Mouse (Mus musculus) embryo, embryonic 10 days (tissue): ENCODE measurements around the gene Ppm1h.

Experiments used
- DNase-seq: peaks from one replicate; pipeline ENCODE4 v3.0.0-alpha.2; 2015; ENCODE audit warnings: low spot score

Gene Ppm1h

DNA sequence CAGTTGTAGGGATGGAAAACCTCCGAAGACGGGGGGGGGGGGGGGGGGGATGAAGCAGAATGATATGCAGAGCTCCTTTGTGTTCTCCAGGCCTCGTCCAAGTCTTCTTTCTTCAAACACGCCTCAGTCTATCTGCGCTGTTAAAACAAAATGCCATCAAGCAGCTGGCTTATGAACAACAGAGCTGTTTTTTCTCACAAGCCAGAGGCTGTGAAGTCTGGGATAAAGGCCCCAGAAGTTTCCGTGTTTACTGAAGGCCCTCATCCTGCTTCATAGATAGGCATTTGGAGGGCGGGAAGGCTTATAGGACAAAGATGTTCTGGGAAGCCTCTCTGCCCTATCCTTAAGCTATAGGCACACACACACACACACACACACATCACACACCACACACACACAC, 181.5 kb downstream of the Ppm1h start:
- no peak for DNase-seq

DNA sequence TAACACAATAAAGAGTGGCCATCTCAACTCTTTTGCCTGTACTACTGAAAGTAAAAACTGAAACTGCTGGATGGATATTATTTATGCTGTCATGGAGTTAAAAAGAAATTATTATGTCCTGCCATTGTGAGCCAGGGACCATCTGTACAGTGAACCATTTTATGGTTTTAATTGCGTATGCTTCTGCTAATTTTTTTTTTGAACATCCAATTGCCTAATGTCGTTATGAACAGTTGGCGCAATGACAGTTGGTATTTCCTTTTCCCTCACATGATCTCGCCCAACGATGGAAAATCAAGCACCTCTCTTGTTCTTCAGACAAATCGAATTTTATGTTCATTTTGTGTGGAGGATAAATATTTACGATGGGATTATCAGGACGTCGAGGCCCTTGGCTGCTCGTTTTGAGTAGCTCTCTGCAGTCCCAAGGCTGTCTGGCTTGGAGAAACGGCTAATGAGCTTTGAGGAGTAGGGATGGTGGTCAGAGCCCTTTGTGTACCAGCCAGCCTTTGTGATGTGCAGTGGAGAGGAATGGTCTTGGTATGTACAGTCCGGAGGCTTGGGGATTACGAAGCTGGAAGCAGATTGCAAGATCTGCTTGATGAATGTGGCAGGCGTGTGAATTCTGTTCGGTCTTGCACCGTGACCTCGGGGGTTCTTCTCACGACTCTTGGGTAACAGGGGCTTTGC, 183.3 kb downstream of the Ppm1h start:
- no peak for DNase-seq

DNA sequence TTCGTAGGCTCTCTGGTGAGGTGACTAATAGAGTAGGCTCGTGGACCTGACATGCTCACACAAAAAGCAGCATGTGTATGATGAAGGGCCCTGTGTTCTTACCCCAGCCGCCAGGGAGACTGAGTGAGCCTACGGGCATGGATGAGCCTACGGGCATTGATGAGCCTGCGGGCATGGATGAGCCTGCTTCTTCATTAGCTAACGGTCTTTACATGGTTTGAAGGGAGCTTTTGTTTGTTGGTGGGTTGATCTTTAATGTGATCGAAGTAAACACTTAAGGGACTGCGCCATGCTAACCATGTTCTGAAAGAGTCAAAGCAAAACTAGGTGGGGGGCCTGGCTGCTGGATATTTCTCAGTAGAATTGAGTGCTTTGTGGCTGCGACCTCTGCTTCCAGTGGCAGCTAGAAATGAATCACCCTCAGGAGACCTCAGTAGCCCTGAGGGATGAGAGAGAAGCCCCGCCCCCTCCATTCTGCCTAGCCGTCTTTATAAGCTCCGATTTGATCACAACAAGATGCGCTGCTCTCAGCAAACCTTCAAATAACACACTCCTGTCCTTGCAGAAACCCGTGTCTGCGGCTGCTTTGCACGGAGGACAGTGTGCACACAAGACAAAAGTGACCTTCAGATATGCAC, 183.9 kb downstream of the Ppm1h start:
- no peak for DNase-seq

DNA sequence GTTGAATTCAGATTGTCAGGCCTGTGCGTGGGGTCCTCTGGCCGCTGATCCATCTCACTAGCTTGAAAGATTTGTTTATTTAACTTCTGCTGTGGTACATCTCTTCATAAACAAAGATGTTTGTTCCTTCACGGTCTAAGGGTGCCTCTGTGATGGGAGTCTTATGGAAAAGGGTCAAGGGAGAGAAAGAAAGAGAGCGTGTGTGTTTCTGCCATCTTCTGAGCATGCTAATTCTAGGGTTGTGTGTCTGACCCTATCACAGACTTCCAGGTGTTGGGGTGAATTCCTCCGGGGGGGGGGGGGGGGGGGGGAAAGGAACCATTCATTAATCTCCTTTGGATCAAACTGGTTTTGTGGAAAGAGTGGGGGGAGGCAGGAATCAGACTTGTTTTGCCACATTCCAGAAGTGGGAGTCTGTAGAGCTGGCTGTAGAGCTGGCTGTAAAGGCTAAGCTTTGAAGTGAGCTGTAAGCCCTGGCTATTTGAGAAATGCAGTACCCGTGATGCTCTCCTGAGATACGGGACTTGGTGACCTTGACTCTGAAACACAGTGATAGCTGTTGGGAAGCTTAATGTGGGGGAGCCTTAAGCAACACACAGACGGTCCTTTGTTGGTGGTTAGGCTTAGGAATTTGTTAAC, 191.4 kb downstream of the Ppm1h start:
- peak; percentile 50 for DNase-seq

DNA sequence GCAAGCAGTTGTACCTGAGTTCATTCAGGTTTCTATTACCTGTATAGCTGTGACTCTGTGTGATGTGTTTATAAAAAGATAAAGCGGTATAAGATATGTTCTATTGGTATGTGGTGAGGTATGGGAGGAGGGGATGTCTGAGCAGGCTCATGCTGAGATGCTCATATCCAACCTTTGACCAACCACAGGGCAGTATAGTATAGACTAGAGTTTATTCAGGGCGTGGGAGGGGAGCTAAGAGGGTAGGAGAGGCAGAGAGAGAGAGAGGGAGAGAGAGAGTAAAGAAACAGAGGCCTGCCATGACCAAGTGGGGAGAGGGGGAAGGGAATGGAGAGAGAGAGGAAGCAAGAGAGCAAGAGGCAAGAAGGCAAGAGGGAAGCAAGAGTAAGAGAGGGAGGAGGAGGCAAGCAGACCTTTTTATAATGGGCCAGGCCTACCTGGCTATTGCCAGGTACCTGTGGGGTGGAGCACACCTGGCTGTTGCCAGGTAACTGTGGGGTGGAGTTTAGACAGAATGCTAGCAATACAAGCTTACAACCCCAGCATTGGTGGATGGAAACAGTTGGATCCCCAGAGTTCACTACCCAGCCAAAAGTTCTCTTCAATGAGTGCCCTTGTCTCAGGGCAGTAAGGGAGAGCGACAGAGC, 192.4 kb downstream of the Ppm1h start:
- DNase-seq, result no peak

DNA sequence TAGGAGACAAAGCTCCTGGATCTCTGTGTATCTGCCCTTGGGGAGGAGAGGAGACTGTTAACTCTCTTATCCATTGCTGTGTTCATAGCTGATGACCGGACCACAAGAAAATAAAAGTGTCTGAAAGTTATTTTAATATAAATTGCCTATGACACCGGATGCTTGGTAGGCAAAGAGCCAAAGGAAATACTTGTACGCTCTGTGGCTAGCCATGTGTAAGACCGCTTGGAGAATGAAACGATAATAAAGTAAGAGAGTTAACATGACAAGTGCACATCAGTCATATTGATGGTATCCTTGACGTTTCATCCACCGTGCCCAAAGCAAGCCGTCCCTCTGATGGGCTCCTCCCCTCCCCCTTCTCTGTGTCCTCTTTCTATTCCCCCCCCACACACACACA, 194.2 kb downstream of the Ppm1h start:
- DNase-seq, result no peak

DNA sequence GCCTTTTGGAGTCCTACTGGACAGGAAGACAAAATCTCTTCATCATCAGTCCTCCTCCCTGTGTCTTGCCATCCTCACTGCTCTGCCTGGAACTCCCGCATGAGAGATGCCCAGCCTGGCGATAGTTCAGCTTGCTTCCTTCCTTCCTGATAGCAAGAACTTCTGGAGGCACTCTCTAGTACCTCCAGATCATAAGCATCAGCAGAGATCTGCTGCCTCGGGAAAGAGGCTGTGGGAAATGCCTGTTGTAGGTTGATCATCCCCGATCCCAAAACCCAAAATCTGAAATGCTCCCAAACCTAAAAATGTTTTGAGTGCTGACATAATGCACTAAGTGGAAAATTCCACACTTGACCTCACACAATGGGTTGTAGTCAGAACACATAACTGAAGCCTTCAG, 198.4 kb downstream of the Ppm1h start:
- no peak for DNase-seq

DNA sequence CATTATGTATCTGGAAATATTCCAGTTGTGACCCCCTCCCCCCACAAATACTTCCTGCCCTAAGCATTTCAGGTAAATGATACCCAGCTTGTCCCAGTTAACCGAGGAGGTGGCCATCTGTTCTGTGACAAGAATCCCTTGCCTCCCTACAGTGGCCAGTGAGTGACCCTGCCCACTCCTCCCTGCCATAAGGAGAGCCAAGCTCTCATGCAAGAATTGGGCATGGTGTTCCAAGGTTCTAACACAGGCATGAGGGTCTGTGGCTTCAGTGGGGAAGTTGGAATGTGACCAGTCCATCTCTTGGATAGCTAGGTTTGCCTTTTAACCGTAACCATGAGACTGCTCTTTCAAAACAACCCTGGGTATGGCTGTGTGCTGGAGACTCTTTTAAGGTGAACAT, 198.9 kb downstream of the Ppm1h start:
- no peak for DNase-seq

DNA sequence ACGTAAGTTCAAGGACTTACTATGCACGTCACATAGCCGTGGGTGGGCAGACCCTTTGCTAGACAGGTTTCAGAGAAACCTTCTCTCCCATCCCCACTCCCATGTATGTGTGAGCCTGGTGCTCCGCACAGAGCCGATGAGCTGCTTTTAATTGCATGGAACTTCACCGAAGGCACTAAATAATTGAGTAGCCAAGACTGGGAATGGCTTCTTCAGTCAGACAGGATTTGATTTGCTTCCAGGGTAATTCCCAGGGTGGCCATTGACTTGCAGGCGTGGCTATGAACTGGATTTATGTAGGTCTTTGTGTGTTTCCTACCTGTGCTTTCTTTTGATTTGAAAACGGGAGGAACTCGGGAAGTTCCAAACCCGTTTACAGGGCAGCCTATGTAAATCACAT, 202.9 kb downstream of the Ppm1h start:
- no peak for DNase-seq

DNA sequence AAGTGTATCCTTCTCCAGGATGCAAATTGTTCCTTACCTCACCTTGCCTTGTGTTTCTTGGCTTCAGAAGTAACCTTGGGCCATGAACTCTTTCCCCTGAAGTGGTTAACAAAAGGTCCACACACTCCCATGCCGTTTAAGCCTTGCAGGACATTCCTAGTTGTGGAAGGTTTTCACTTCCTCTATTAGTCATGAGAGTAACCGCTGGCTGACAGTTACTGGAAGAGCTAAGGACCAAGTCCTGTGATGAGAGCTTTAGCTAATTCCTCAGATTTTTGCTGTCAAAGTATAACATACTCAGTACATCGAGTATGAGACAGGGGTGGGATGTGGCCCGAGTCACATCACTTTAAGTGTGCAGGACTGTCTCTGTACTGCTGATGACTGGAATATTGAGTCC, 204.1 kb downstream of the Ppm1h start:
- DNase-seq, result no peak

DNA sequence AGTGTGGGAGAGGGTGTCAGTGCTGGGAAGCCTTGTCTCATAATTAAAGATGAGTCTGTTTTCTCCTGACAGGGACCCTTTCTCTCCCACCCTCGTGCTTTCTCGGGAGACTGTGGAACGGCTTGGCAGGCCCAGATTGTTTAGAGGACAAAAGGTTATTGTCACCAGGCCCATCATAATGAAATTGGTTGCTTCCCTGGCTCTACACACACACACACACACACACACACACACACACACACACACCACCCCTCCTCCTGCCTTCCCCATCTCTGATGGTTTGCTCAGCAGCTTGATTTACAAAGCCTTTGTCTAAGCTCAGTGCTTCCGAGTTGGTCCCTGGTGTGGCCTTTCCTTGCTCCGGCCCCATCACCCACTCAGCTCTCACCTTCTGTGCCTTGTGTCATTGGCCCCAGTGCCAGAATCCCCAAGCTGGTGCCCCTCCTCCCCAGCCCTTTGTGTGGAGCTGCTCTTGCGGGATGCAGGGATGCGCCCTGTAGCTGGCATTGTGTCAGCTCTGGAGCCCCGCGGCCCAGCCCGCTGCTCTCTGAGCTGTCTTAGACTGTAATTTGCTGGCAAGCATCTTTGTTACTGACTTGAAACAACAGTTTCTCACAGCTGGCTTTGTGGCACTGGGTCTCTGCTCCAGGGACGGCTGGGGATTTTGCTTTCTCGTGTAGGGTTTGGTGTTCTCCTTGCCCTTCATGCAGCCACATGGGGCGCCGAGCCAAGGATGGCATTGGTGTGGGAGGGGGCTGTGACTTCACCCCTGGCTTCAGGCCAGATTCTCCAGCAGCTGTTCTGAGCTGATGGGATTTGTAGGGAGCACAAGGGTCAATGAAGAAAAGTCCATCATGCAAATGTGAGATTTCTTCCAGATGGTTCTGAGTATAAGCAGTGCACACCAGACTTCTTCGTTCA, 205.5 kb downstream of the Ppm1h start:
- peak; percentile 70 for DNase-seq

DNA sequence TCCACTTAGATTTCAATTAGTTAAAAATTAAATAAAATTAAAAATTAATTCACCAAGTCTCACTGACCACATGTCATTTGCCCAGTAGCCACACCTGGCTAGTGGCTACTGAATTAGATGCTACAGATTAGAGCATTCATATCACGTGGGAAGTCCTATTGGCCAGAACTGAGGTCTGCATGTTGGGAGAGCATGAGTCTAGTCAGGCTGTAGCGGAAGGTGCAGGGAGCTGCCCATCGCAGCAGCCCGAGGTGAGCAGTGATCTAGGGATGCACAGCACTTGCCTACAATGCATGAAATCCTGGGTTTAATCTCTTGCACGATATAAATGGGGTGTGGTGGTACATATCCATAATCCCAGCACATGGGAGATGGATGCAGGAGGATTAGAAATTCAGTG, 206.7 kb downstream of the Ppm1h start:
- no peak for DNase-seq

DNA sequence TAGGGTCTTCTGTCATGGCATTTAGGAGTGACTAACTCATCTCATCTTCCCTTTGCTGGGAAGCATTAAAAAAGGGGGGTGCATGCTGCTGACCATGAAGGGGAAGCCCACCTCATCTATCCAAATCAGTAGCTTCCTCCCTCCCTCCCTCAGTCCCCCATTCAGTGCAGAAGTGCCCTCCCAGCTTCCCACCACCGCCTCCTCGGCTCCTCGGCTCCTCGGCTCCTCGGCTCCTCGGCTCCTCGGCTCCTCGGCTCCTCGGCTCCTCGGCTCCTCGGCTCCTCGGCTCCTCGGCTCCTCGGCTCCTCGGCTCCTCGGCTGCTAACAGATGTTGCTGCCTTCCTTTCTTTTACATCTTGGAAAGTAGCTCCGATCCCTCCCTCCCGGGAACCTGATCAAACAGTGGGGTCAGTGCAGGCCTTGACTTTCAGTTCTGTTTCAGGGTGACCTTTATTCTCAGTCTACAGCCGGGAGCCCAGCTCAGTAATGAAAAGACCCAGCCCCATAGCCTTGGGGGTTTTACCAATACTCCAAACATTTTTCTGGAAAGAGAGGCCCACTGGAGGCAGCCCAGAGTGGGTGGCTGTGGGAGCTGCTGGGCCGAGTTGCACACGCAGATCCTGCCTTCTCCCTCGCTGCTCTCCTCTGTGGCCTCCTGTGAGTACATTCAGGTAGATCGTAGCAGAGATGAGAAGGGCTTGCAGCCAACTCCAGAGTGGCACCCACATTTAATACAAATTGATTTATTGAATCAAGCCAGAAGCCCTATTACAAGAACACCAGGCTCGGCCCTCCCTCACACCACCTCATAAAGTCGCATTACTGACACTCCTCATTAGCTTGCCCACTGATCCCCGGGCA, 207.7 kb downstream of the Ppm1h start:
- DNase-seq, result peak; percentile 82

DNA sequence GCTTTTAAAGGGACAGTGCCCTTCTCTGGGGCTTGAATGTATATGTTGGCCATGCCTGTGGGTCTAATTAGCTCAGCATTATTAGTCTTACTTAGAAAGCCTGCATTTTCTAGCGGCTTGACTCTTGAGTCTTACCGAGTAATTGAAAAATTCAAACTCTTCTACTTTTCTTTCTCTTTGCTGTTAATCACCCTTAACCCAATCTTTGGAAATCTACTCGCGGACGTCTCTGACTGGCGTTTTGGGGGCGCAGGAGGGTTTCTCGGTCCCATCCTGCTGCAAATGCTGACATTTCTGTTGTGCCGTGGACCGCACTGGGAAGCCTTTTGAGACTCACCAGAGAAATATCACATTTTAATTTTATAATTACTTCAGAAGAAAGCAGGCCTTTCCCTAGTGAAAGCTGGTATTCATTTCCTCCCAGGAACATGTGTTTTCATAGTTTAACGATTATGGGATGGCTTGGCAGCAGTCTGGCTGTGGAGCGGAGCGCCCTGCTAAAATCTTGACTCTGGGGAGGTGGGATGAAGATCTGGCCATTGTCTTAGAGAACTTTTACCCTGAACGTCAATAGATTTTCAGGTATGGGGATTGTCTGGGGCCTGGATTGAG, 208.5 kb downstream of the Ppm1h start:
- DNase-seq, result peak; percentile 19

DNA sequence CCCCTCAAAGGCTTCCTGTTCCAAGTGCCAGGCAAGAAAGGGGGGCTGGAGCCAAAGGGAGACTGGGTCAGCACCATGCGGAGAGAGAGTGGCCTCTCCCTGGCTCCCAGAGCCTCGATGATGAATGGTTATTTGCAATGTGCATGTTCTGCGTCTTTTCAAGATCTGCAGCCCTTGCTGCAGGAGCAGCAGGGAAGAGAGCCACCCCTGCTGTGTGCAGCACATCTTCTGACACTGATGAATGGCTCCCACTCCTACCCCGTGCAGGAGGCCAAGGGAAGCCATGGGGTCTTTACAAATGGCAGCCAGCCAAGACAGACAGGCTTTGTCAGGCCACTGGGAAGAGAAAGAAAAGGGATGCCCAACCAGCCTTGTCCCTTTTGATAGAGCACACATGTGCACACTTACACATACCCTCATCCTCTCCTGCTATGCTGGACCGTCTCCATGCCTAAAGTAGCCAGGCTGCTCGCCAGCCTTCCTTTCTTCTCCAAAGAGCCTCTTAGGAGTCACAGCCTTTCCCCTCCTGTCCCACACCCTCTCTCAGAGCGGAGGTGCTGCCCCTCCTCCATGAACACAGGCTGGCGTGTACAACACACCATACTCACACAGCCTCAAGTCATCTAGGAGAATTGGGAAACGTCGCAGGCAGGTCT, 209.1 kb downstream of the Ppm1h start:
- peak; percentile 74 for DNase-seq

DNA sequence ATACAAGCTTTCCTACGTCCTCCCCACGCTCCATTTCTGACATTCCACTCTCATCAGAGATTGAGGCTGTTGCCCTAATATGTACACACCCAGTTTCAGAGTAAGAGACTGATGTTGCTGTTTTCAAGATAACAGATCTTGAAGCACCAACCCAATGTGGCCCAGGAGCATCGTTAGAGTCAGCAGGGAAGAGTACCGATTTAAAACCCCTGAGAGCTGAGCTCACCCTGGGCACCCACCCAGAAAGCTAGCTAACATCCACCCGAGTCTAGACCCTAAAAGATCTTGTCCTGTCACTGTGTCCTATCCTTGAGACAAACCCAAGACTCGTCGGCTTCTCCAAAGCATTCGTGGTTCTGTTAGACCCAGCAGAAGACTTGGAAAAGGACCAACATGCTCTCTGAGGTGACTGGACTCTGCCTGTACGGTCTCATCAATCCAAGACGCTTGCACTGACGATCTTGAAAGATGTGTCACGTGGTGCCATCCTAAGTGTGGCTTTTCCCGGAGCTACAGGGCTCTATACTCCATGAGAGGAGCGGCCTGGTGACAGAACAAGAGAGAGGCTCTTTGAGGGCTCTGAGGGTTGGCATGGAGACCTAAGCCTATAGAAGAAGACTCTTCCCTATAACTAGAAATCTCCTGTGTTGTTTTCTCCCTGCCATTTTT, 212.3 kb downstream of the Ppm1h start:
- no peak for DNase-seq

DNA sequence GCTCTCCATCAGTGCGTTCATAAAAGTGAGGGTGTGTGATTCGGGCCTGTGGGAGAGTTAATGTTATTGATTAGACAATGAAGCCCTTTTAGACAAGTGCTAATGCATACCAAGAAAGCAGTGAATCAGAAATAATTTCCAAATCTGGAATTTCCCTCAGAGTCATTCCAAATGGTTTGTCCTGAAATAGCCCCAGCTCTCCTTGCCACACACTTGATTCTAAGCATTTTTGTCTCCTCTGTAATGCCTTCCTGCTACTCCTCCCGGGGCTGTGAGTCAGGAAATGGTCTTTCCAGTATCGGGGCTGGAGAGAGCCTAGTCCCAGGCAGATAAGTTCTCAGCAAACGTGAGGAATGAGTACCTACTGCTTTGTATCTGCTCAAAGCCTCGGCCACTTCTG, 212.9 kb downstream of the Ppm1h start:
- DNase-seq, result no peak

DNA sequence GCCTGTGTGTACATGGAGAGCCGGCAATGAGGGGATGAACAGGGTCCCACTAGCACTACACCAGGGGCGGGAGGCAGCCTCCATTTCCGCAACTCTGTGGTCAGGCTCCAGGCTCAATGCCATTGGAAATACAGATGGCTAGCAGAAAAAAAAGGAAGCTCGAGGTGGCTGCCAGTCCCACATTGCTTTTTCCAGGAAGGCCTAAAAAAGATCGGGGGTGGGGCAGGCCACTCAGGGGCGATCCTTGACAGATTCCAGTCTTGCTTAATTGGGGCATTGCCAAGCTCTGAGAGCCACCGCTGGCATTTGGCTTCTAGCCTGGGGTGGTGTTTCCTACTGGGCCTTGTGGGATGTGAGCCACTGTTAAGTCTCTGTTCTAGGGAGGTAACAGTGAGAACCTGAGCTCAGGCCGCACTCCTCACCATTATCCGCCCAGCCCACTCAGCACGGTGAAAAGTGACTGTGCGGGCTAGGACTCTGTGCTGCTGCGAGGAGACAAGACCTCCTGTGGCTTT, 216.1 kb downstream of the Ppm1h start:
- no peak for DNase-seq

DNA sequence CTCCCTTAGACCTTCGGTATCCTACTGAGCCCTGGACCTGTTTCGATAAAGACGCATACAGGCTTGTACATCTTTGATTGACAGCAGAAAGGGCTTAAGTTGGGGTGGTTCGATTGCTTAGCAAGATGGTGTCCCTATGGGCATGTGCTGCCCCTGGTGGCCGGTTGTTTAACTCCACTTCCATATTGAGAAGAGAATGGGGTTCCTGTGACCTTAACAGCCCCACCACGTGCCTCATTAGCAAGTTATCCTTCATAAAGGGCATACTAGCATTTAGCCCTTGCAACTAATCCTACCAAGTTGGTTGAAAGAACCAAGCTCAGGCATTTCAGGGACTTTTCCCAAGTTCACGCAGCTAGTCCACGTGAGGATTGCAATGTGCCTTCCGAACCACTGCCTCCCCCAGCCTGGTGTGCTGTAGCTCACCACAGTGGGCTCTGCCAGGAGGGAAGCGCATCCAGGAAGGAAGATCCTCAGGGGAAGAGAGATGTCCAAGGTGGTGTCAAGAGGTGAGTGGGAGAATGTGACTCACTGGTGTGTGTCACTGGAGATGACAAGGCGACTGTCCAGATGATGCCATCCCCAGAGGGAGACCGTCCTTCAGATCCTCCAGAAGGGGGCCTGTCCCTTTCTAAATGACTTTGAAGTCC, 216.7 kb downstream of the Ppm1h start:
- DNase-seq, result peak; percentile 57
